Mouse (Mus musculus) lung, postnatal 10 days (tissue): ENCODE measurements at regions not wholly inside any gene's neighbourhood (a gene's known extent, or its start where the extent isn't known, plus 50 kb on each side); places are given as distances from the start of the nearest gene placed in this dataset.

Experiments used
- DNase-seq: peaks from one replicate; pipeline ENCODE4 v3.0.0; 2021

- DNase-seq, result no peak
Measured at GRCm38 (mm10) chr6:95769808-95770207, 51.2 kb upstream of the Suclg2 start.

- DNase-seq, result no peak
Measured at GRCm38 (mm10) chr6:95801651-95802050, 83.1 kb upstream of the Suclg2 start.

GRCm38 (mm10) chr6:95841502-95841901 is 122.9 kb upstream of the Suclg2 start:
- DNase-seq, result peak; percentile 8

GRCm38 (mm10) chr6:95846536-95846935 is 127.9 kb upstream of the Suclg2 start:
- DNase-seq, result no peak

GRCm38 (mm10) chr6:95875463-95875862 is 156.9 kb upstream of the Suclg2 start:
- no peak for DNase-seq

- no peak for DNase-seq
Measured at GRCm38 (mm10) chr6:95876320-95876719, 157.7 kb upstream of the Suclg2 start.

GRCm38 (mm10) chr6:95886645-95887044 is 168.0 kb upstream of the Suclg2 start:
- no peak for DNase-seq

GRCm38 (mm10) chr6:95902551-95902950 is 184.0 kb upstream of the Suclg2 start:
- DNase-seq, result no peak

GRCm38 (mm10) chr6:95904085-95904633 is 185.6 kb upstream of the Suclg2 start:
- peak; percentile 19 for DNase-seq

GRCm38 (mm10) chr6:95905057-95905456 is 186.5 kb upstream of the Suclg2 start:
- no peak for DNase-seq

GRCm38 (mm10) chr6:95921737-95922136 is 191.2 kb upstream of the Fam19a1 start:
- DNase-seq, result peak; percentile 19

- peak; percentile 15 for DNase-seq
Measured at GRCm38 (mm10) chr6:95934561-95934960, 178.4 kb upstream of the Fam19a1 start.

- no peak for DNase-seq
Measured at GRCm38 (mm10) chr6:95936504-95936903, 176.4 kb upstream of the Fam19a1 start.

- peak; percentile 11 for DNase-seq
Measured at GRCm38 (mm10) chr6:95939052-95939451, 173.9 kb upstream of the Fam19a1 start.

- no peak for DNase-seq
Measured at GRCm38 (mm10) chr6:95960745-95961144, 152.2 kb upstream of the Fam19a1 start.

- DNase-seq, result no peak
Measured at GRCm38 (mm10) chr6:95966231-95966630, 146.7 kb upstream of the Fam19a1 start.

- DNase-seq, result no peak
Measured at GRCm38 (mm10) chr6:95975994-95976393, 137.0 kb upstream of the Fam19a1 start.

GRCm38 (mm10) chr6:95997037-95997436 is 115.9 kb upstream of the Fam19a1 start:
- DNase-seq, result no peak

- no peak for DNase-seq
Measured at GRCm38 (mm10) chr6:95997741-95998140, 115.2 kb upstream of the Fam19a1 start.

GRCm38 (mm10) chr6:95999441-95999840 is 113.5 kb upstream of the Fam19a1 start:
- DNase-seq, result no peak

GRCm38 (mm10) chr6:96000011-96000476 is 112.9 kb upstream of the Fam19a1 start:
- peak; percentile 5 for DNase-seq

GRCm38 (mm10) chr6:96011299-96011698 is 101.7 kb upstream of the Fam19a1 start:
- DNase-seq, result no peak

- DNase-seq, result peak; percentile 47
Measured at GRCm38 (mm10) chr6:96028022-96028704, 84.8 kb upstream of the Fam19a1 start.

- DNase-seq, result no peak
Measured at GRCm38 (mm10) chr6:96043711-96044110, 69.2 kb upstream of the Fam19a1 start.

GRCm38 (mm10) chr6:96053476-96053875 is 59.5 kb upstream of the Fam19a1 start:
- DNase-seq, result no peak
